Mouse (Mus musculus) layer of hippocampus, adult 9-10 months (tissue): ENCODE measurements around the gene Sfxn2.

Source experiments
- DNase-seq: peaks from one replicate; pipeline ENCODE4 v3.0.0; 2022; ENCODE audit warnings: low spot score

The Sfxn2 gene

DNA sequence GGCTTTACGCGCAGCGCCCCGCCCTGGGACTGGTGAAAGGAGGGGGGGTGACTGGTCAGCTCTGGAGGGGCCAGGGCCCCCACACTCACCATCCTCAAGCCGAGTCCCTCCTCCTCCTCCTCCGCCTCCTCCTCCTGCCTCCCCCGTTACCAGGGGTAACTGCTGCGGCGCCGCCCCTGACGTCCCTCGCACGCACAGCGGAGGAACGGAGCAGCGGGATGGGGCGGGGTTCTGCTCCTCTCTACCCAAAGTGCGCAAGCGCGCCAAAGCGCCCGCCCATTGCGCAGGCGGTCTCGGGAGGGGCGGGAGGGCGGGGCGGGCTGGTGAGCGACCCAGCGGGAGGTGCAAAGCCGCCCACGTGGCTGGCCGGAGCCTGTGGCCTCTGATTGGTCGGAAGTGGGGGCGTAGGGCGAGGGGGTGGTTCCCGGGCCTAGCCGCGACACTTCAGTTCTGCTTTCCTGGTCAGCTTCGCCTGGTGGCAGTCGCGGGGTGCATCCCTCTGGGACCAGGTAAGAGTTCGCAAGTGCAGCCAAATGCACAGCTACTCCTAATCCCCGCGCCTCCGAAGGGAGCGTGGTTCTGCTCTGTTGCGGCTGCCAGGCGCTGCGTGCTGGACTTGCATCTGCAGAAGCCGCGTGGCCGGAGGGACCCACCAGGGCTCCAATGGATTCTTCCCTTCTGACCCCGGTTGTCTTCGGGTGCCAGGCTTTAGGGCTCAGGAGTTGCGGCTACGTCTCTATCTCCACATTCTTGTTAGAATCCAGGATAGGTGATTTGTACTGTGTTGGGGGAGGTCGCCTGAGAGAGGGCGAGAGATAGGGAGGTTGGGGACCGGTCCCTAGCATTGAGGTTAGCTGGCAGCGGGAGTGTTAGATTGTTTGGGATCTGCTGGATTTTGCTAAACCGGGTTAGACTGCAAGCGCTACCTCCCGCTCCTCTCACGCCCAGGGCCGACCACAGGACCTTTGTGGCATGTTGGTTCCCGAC is at the start of gene Sfxn2, which contains the start of gene Arl3:
TSS of gene Sfxn2 (plus strand) at position 415 of the 987 bp plus-strand sequence.
TSS of gene Arl3 (minus strand) at position 248 of the 987 bp plus-strand sequence.
- DNase-seq = peak; percentile 70

DNA sequence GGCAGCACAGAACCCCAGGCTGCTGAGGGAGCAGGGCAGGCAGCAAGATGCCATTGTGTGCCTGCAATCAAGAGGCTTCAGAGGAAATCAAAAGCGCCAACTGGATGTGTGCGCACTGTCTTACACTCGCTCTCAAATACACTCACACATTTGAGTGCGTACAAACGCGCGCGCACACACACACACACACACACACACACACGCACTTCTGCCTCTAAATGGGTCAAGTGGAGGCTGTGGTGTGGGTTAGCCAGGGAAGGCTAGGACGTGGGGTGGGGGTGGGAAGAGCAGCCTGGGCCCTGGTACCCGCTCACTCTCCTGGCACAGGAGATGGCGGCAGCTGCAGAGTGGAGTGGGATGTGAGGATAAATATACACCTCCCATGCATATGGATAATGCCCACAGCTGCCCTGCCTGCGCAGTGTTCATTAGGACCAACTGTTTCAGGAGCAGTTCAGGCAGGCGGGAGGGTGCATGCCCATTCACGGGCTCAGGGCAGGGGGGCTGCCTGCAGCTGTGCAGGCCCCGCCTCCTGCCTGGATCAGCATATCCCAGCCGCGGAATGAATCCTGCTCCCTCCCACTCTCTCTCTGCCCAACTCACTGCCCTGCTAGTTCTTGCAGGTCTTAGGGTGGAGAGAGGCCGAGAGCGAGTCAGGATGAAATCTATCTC is 49.5 kb upstream of the Sfxn2 start:
- DNase-seq = no peak

- no peak for DNase-seq
These were observed 49.0 kb upstream of the Sfxn2 start for GRCm38 (mm10) chr19:46524152-46524544.

DNA sequence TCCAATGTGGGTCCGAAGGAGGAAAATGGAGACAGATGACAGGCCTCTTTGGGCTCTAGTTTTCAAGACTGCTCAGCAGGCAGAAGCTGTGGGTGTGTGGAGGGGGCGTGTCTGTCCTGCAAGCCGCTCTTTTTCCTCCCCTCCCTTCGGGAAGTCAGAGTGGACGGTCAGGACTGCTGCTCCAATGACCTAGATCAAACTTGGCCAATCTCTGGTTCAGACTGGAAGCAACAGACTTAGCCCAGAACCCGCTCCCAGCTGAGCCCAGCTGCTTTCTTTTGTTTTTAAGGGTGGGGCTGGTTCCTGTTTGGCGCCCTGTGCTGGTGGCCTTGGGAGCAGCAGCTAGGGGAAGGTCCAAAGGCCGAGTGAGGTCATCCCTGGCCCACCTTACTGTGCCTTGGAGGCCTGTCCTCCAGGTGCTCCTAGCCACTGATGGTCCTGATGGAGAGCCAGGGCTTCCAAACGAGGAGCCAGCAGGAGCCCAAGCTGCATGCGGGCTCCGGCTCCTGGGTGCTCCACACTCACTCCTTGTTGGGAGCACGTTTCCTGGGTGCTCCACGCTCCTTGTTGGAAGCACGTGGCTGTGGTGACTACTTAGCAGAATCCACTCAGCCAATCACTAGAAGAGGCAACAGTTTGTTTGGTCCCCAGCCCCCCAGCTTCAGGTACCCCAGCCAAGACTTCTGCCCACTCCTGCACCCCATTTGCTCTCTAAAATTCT is 48.4 kb upstream of the Sfxn2 start:
- DNase-seq = no peak

- DNase-seq = no peak
These were observed 47.2 kb upstream of the Sfxn2 start for GRCm38 (mm10) chr19:46525691-46526631.

DNA sequence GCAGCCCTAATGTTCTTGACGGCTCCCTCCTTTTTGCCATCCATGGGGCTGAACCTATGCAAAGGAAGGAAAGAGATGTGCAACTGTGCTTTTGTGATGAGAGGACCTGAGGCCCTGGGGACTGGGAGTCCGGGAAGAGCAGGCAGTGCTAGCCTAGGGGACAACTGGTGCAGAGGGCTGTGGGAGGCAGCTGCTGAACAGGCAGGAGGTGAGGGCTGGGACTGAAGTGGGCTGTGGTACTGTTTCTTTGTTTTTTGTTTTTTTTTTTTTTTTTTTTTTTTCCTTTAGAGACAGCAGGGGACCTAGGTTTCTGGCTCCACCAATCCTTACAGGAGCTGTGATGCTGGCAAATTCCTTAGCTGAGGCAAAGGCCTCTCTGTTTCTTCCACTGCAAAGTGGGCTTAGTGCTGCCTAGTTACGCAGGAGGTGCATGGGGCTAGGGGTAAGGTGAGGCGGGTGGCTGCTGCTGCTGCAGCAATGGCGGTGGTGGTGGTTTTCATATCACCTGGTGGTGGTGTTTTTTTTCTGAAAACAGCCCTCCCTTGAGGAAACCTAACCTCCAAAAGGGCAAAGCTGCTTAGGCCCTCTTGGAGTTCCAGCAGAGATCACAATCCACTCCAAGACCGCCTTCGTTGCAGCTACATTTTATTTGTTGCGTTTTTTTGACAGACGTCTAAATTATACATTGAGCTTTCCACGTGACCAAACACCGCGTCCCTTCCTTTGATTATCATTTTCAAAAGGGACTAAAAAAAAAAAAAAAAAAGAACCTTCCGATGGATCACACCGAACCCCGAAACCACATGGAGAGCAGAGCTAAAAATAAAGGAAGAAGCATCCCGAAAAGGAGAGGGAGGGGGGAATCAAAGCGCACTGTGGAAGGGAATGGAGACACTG is 45.3 kb upstream of the Sfxn2 start:
- no peak for DNase-seq

- DNase-seq = no peak
These were observed 44.5 kb upstream of the Sfxn2 start for GRCm38 (mm10) chr19:46528529-46529213.

GRCm38 (mm10) chr19:46529601-46530448 is 43.3 kb upstream of the Sfxn2 start:
- DNase-seq = no peak

DNA sequence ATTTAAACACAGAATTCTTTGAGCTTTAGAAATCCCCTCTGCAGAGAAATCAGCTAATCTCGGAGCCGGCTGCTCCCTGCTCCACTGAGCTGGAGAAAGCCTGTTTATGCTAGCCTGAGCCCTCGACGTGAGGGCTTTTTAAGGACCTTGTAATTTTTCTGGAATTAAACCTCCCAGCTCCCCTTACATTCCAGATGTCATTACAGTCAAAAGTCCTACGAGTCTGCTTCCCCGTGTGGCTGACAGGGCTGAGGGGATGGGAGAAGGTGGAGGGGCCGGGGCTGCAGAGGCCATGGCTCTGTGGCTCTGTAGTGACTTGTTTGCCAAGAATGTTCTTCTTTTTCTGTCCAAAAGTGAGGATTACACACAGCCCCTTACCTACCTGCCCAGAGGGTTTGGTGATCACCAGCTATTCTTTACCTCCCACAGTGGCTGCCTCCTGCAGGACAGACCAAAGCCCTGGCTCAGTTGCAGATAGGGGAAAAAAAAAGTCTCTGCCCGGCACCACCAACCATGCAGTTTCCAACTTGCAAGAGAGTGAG is 42.6 kb upstream of the Sfxn2 start:
- DNase-seq = no peak

DNA sequence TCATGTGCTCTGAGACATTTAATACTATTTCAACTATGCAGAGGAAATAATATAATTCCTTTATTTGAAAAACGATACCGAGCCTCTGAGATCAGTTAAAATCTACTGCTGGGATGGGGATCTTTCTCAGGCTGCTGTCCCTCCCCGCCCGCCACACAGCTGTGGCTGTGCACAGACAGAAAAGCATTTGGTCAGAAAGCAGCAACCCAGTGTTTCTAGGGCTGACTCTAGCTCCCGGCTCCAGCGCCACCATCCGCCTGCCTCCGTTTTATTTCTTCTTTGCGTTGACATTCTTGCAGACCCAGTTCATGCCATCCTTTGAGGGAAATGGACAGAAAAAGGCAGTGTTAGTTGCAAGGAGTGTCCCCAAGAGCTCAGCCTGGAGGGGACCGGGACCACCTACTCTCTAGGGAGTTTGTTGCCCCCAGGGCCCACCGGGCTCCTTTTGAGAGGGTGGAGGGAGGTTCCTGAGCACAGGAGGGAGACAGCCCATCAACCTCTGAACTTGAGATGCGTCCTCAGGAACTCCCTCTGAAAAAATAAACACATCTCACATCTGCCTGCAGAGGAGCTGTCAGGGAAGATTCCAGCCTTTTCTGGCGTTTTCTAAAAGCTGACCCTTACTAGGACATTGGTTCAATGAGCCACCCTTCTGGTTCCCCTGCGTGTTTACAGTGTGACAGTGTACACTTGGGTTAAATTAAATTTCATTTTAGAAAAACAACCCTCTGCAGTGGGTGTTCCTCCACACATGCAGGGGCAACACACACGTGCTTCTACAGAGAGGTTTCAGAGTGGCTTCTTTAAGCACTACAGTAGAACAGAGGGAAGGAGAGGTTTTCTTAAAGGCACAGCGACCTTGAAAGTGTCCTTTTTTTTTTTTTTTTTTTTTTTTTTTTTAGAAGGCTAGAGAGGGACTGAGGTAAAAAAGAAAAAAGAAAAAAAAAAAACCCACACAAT is 41.8 kb upstream of the Sfxn2 start:
- DNase-seq = no peak

DNA sequence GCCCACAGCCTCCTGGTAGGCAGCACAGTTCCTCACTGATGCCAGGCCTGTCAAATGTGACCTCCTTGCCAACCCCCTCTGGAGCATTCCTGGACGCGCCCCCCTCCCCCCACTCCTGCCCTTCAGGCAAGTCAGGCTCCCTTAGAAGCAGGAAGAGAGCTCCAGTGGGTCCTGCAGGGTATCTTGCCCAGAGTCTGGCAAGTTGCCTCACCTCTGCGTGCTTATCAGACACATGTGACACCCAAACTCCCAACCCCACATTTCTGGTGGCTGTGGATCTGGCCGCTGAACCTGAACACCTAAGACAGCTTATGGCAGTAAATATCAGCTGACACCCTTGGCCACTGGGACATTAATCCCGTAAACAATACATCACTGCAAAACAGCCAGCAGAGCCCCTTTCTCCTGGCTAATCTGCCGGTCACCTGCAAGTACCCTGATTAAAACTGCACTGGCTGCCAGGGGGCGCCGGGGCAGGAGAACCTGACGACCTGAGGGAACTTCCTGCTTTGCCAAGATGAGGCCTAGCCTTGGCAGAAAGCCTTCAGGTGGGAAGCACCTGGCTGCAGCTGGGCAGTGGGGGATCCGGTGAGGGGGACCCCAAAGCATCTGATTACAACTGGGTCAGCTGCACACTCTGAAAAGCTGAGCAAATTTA is 41.0 kb upstream of the Sfxn2 start:
- no peak for DNase-seq

DNA sequence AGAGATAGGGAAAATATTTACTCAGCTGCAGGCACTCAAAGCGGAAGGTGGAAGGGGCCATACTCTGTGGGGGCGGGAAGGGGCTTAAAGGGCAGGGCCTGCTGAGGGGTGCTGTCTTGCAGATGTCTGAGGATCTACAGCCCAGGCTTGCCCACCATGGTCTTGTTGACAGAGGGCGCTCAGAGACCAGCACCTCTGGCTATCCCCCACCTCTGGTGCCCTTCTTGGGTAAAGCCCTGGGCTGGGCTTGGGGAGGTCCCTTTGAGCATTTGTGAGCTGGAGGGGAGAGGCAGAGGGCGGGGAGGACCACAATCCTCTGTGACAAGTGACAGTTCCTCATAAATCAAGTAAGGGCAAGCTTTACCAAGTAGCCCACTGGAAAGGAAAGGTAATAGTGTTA is 40.1 kb upstream of the Sfxn2 start:
- no peak for DNase-seq

DNA sequence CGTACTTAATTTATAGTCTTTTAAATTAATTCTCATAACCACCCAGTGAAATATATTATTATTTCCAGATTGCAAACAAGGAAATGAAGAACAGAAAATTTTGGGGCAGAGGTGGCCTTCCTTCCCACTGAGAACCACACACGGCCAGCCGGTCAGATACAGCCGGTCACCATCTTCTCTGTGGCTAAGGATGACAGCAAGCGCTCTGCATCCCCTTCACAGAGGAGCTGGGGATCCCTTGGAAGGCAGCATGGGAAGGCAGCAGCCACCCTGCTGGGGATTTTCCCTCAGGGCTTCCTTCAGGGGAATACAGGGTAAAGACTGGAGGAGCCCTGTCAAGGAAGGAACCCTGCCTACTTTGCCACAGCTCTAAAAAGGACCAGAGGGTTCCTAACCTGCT is 39.6 kb upstream of the Sfxn2 start:
- no peak for DNase-seq

DNA sequence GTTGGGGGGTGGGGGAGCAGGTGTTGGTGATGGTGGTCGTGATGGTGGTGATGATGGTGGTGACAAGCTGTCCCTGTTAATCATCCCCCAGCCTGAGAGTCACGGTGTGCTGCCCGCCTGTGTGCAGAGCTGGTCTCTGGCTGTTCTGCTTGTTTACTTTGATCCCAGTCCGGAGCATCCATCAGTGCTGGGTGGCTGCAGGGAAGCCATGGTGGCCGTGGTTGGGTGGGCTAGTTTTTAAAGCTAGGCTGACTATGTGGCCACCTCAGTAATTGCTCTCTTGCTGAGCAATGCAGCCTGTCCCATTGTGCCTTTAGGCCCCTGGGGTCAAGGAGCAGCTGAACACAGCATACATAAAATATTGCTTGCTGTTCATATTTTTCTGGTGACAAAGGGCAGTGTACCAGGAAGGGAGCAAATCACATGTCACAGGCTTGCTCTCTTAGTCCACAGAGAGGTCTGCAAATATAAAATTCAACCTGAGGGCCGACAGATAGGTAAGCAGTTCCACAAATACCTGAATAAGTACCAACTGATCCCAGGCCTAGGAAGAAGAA is 38.5 kb upstream of the Sfxn2 start:
- no peak for DNase-seq

GRCm38 (mm10) chr19:46537357-46537756 is 35.8 kb upstream of the Sfxn2 start:
- DNase-seq = no peak

GRCm38 (mm10) chr19:46538213-46538612 is 35.0 kb upstream of the Sfxn2 start:
- DNase-seq = no peak
